In genomic region chr13:103262707-103263106, GRCm38 (mm10) we compare ENCODE assay signal across 30 mouse cellular contexts.
A peak's percentile ranks its signal among the peaks of the same experiment; 100 is the strongest.
DNase-seq lines count a peak whose midpoint lies in the region; ATAC-seq and TF ChIP-seq lines count a peak whose summit lies in the region.
"Had no signal": no experiment of that assay in that cellular context is flagged by ENCODE, and none has a peak within 500 bp of the region (broad histone marks: within the 10 kb centered on the region; RNA-seq: fewer than 3 reads in every experiment).

No protein-coding gene starts in this region.

- intact Hi-C loops in heart, postnatal 36 days (cut with DNase I): no loop called here

- no peak for DNase-seq in frontal cortex, postnatal 36 days (ENCODE audit: low spot score in 2 of 2)
- DNase-seq in heart, adult 11 months: peak; percentile 52
- no peak for DNase-seq in heart, postnatal 36 days
- peak; percentile 34 for DNase-seq in lung, embryonic 14.5 days
- no peak for DNase-seq in lung, postnatal 14 days
- DNase-seq in lung, postnatal 10 days: peak; percentile 6
- DNase-seq in lung, postnatal 36 days: no peak
- DNase-seq: adrenal gland, adult 2 months; adrenal gland, postnatal 10 days; adrenal gland, postnatal 25 days; B cell, adult 2 months; cerebellum, adult 11 months; cerebellum, adult 18-20 months; cerebellum, adult 8-10 months; cerebellum, adult 9-11 months; cerebellum, postnatal 14 days; cerebellum, postnatal 36 days; embryo, embryonic 11 days had no signal

- no peaks in the 10 kb centered on the region for H3K36me3 ChIP-seq in lung, embryonic 14.5 days (ENCODE audit: insufficient read depth)
- H3K36me3 ChIP-seq: embryonic facial prominence, embryonic 13.5 days; embryonic facial prominence, embryonic 15.5 days; forebrain, embryonic 10.5 days; forebrain, embryonic 12.5 days; G1E had no signal

- no peaks in the 10 kb centered on the region for H3K4me1 ChIP-seq in lung, embryonic 14.5 days (ENCODE audit: insufficient read depth)
- H3K4me1 ChIP-seq: embryonic facial prominence, embryonic 13.5 days; embryonic facial prominence, embryonic 15.5 days; forebrain, embryonic 10.5 days; forebrain, embryonic 12.5 days had no signal

- no peaks in the 10 kb centered on the region for H3K9me3 ChIP-seq in lung, embryonic 14.5 days (ENCODE audit: low read depth, low read length)
- H3K9me3 ChIP-seq: embryonic facial prominence, embryonic 13.5 days; embryonic facial prominence, embryonic 15.5 days; forebrain, embryonic 10.5 days; forebrain, embryonic 12.5 days had no signal

- no peak for TF ChIP-seq CTCF in lung, embryonic 14.5 days (IDR thresholded peaks at IDR 0.05; ENCODE audit: low read depth)

- H3K9ac ChIP-seq in lung, embryonic 14.5 days: no peak overlapping the region
- H3K9ac ChIP-seq: embryonic facial prominence, embryonic 13.5 days; embryonic facial prominence, embryonic 15.5 days; forebrain, embryonic 12.5 days had no signal

- no peak overlapping the region for H3K27ac ChIP-seq in lung, embryonic 14.5 days (ENCODE audit: low read depth)
- H3K27ac ChIP-seq: embryonic facial prominence, embryonic 13.5 days; embryonic facial prominence, embryonic 15.5 days; forebrain, embryonic 10.5 days; forebrain, embryonic 12.5 days had no signal

- no peak overlapping the region for H3K4me2 ChIP-seq in lung, embryonic 14.5 days
- H3K4me2 ChIP-seq: embryonic facial prominence, embryonic 13.5 days; embryonic facial prominence, embryonic 15.5 days; forebrain, embryonic 12.5 days had no signal

- no peak overlapping the region for H3K4me3 ChIP-seq in lung, embryonic 14.5 days (ENCODE audit: low read depth, low read length)
- H3K4me3 ChIP-seq: embryonic facial prominence, embryonic 13.5 days; embryonic facial prominence, embryonic 15.5 days; erythroblast, embryonic 14.5 days; forebrain, embryonic 10.5 days; forebrain, embryonic 12.5 days had no signal

- no peaks in the 10 kb centered on the region for H3K27me3 ChIP-seq in lung, embryonic 14.5 days (ENCODE audit: insufficient read depth, low read length)
- H3K27me3 ChIP-seq: CH12.LX; embryonic facial prominence, embryonic 13.5 days; embryonic facial prominence, embryonic 15.5 days; forebrain, embryonic 12.5 days; Patski had no signal

- 0 out of 2 replicates have a peak, but pooled peaks have one; percentile 55 for ATAC-seq in frontal cortex, adult (ENCODE audit: low TSS enrichment)
- ATAC-seq in lung, embryonic 14.5 days (ENCODE audit: insufficient read depth): peak; percentile 52; the same call in 1 of the 2 replicates
- ATAC-seq: activated CD4-positive, CD25-positive, alpha-beta regulatory T cell, adult 4 months; CD4-positive, CD25-positive, alpha-beta regulatory T cell, adult 4 months; forebrain, embryonic 14.5 days; Patski had no signal

- WGBS in lung, embryonic 14.5 days: 32% methylated on average over 3 of the region's 3 CpGs

Comparison
In these comparisons a context has a peak if more than half of its experiments do, and no peak if none do; other contexts are left out.
1. DNase-seq: peak in heart, adult 11 months (single experiment), lung, embryonic 14.5 days (single experiment) and lung, postnatal 10 days (single experiment); none in frontal cortex, postnatal 36 days (0 of 2), heart, postnatal 36 days (0 of 2), lung, postnatal 14 days (single experiment) and lung, postnatal 36 days (single experiment).